Mouse (Mus musculus) layer of hippocampus, adult 9-10 months (tissue): Measurements from ENCODE around the gene Parp3.

Experiments used
- DNase-seq: peaks from one replicate; pipeline ENCODE4 v3.0.0; 2022; ENCODE audit warnings: low spot score

Gene Parp3

GRCm38 (mm10) chr9:106475046-106475445 is 1.7 kb downstream of the Parp3 start:
- no peak for DNase-seq

GRCm38 (mm10) chr9:106474456-106474855 is 2.3 kb downstream of the Parp3 start:
- DNase-seq, result no peak

- no peak for DNase-seq
These were observed 3.0 kb downstream of the Parp3 start for GRCm38 (mm10) chr9:106473753-106474105.

- no peak for DNase-seq
These were observed 3.5 kb downstream of the Parp3 start for GRCm38 (mm10) chr9:106473081-106473752.

- DNase-seq, result no peak
These were observed 4.4 kb downstream of the Parp3 start for GRCm38 (mm10) chr9:106472321-106472720.

- no peak for DNase-seq
These were observed 4.9 kb downstream of the Parp3 start for GRCm38 (mm10) chr9:106471892-106472291.

GRCm38 (mm10) chr9:106470991-106471750 is 5.6 kb downstream of the Parp3 start:
- DNase-seq, result no peak

GRCm38 (mm10) chr9:106469776-106470175 is 7.0 kb downstream of the Parp3 start:
- DNase-seq, result no peak

- DNase-seq, result no peak
These were observed 7.4 kb downstream of the Parp3 start for GRCm38 (mm10) chr9:106469317-106469716.

- DNase-seq, result no peak
These were observed 9.0 kb downstream of the Parp3 start for GRCm38 (mm10) chr9:106467746-106468145.

GRCm38 (mm10) chr9:106466721-106467120 is 10.0 kb downstream of the Parp3 start:
- DNase-seq, result no peak

- no peak for DNase-seq
These were observed 11.1 kb downstream of the Parp3 start, which contains the start of gene Gpr62 for GRCm38 (mm10) chr9:106465571-106466200. Gene Gpr62 (minus strand): TSS chr9:106465938.

GRCm38 (mm10) chr9:106464751-106465541 is 11.8 kb downstream of the Parp3 start:
- no peak for DNase-seq

GRCm38 (mm10) chr9:106463122-106464063 is 13.4 kb downstream of the Parp3 start:
- DNase-seq, result no peak

- DNase-seq, result no peak
These were observed 14.3 kb downstream of the Parp3 start for GRCm38 (mm10) chr9:106462430-106462800.

- no peak for DNase-seq
These were observed 14.9 kb downstream of the Parp3 start for GRCm38 (mm10) chr9:106461641-106462429.

- DNase-seq, result no peak
These were observed 15.7 kb downstream of the Parp3 start for GRCm38 (mm10) chr9:106461026-106461415.

- DNase-seq, result no peak
These were observed 16.2 kb downstream of the Parp3 start for GRCm38 (mm10) chr9:106460401-106461025.

- no peak for DNase-seq
These were observed 16.8 kb downstream of the Parp3 start for GRCm38 (mm10) chr9:106459946-106460345.

- no peak for DNase-seq
These were observed 18.8 kb downstream of the Parp3 start for GRCm38 (mm10) chr9:106457920-106458319.
